Mouse (Mus musculus): ENCODE data around the gene Lars2.

DNA sequence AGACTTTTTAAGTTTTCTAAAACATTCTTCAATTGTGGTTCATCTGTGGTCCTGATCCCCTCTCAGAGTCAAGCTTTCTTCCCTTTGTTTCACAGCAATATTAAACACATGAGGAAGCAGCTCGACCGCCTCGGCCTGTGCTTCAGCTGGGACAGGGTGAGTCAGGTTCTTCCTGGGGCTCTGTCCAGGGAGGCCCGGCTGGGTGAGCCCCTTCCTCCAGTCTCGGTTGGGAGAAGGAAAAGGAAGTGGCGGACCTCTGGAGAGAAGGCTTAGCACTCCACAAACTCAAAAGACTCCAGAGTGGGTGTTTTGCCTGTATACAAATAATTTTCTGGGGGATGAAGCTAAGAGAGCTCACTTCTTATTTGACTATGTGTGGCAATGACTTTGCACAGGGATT, 28.1 kb downstream of the Lars2 start:
- TF ChIP-seq GATA1 (IDR thresholded peaks at IDR 0.05; ENCODE audit: borderline replicate concordance, low read length), result no peak
- TF ChIP-seq FLI1 (IDR thresholded peaks at IDR 0.05; ENCODE audit: low read length), result no peak

All from megakaryocyte, embryonic 14.5 days (primary cell).